Mouse (Mus musculus) CD4-positive, CD25-positive, alpha-beta regulatory T cell, adult 2 months (primary cell): ENCODE data around the gene Ptcd1.
"Not testable (repeated sequence)": the region's sequence is repeated elsewhere in the genome, so short reads cannot be mapped to it uniquely, and the experiment has no call there.

Experiments
- DNase-seq: peaks from one replicate; pipeline ENCODE4 v3.0.0-alpha.2; 2012; ENCODE audit warnings: low read depth, low spot score

Gene Ptcd1

DNA sequence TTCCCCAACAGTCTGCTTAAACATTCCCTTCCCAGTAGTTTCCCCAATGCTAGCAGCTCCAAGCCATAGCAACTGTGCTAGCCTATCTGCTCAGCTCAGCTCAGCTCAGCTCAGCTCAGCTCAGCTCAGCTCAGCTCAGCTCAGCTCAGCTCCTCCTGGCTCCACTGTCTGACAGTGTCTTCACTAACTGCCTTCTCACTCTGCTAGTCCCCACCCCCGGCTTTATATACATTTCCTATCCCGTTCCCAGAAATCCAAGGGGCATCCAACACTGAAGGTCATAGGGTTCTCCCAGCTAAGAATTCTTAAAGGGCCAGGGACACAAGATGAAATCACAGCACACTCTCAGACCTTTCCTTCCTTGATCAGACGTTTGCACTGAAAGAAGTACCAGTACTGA is 2.2 kb downstream of the Ptcd1 start:
- no peak for DNase-seq

DNA sequence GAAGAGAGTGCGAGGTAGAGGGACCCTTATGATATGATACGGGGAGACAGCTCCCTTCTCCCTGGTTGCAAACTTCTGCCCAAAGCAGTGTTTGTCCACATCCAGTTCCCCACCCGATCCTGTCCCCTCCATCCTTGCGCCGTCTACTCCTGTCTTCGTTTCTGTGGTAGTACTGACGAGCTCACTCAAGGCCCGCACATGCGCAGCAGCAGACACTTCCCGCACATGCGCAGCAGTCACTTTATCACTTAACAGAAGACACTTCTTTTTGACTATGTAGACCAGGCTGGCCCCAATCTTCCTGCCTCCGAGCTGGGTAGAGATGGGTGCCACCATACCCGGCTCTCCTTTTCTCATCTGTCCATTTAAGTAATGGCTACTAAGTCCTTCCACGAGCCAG is 5.5 kb downstream of the Ptcd1 start:
- DNase-seq: no peak

- no peak for DNase-seq
Measured at GRCm38 (mm10) chr5:145152690-145153089, 14.2 kb downstream of the Ptcd1 start.

- no peak for DNase-seq
Measured at GRCm38 (mm10) chr5:145149294-145149693, 17.6 kb downstream of the Ptcd1 start.

- no peak for DNase-seq
Measured at GRCm38 (mm10) chr5:145147748-145148147, 19.2 kb downstream of the Ptcd1 start.

- DNase-seq: no peak
Measured at GRCm38 (mm10) chr5:145140611-145141010, 26.3 kb downstream of the Ptcd1 start.

DNA sequence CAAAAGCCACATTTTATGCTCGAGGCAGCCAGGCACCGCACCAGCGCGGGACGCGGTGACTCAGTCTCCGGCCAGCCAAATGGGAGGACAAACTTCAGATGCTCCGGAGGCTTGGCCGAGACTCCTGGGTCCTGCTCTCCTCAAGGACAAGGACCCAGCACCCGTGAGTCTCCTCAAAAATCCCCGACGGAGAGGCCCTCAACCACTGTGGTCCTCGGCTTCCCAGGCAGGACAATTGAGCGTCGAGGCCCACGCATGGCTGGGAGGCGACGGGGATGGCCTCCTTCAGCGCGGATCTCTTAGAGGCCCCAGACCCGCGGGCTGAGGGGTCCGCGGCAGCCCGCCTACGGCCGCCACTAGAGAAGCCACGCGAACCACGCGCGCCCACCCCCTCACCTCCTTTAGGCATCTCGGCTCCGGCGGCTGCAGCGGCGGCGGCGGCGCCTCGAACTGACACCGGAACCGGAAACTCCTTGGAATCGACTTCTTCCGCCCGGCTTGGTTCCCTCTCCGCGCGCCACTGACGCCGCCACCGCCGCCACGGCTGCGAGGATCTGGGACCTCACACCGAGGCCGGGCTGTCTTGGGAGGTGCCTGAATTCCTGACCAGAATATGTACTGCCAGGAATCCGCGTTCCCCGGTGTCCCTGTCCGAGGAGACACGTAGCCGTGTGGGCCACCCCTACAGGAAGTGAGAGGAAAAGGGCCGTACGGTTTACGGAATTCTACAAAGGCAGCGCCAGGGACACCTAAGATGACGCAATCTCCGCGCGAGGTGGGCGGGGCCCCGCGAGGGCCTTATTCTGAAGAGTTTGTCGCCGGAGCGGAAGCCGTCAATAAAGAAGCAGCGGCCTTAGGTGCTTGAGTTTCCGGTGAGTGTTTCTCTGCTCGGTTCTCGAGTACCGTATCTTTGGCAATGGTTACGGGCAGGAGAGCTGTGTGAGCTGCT is 27.1 kb downstream of the Ptcd1 start, which contains the start of the genes Pdap1 and Bud31:
TSS of gene Pdap1 (minus strand) at position 668 of the 949 bp plus-strand sequence.
TSS of gene Bud31 (plus strand) at position 792 of the 949 bp plus-strand sequence.
- peak; percentile 97 for DNase-seq

DNA sequence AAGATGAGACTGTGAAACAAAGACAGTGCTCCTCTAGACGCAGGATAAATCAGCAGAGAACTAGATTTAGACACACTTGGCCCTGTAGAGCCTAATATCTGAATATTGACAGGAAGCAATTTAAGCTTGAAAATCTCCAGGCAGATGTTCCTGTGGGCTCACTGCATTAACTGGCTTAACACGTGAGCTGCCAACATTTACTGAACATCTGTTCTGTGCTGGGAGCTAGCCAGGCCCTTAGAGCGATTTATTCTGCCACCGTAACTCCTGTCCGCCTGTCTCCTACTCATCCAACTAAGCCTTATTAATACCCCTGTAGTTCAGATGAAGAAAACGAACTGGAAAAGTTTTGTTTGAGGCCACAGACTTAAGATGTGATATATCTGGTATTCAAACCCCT is 28.1 kb downstream of the Ptcd1 start:
- DNase-seq: no peak

DNA sequence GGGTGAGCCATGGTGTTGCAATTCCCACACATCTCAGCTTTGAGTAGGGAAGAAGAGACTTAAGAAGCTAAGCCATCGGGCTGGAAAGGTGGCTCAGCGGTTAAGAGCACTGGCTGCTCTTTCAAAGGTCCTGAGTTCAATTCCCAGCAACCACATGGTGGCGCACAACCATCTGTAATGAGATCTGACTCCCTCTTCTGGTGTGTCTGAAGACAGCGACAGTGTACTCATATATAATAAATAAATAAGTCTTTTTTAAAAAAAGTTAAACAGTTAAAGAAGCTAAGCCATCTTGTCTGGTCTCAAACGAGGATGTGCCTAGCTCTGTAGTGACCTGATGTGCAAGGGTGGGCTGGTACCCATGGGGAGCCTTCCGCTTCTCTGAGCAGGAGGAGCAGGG is 33.6 kb downstream of the Ptcd1 start:
- DNase-seq: not testable (repeated sequence)

GRCm38 (mm10) chr5:145130995-145131394 is 35.9 kb downstream of the Ptcd1 start:
- DNase-seq: no peak

- no peak for DNase-seq
Measured at GRCm38 (mm10) chr5:145130191-145130590, 36.7 kb downstream of the Ptcd1 start.

DNA sequence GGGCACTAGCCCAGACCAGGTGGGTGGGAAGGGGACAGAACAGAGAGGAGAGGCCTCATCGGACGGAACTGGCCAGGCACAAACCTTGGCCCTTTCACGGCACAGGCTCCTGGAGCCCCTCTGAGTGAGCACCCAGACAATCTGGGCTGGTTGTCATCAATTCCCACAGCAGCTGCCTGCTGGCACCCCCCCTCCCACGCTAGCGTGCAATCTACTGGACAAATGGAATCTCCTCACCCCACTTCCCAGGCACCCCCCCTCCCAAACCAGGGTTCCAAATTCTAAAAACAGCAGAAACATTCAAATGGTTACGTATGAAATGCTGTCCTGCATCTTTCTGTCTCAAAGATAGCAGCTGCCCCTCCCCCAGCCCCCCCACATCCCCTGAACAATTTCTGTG is 37.1 kb downstream of the Ptcd1 start:
- not testable (repeated sequence) for DNase-seq

DNA sequence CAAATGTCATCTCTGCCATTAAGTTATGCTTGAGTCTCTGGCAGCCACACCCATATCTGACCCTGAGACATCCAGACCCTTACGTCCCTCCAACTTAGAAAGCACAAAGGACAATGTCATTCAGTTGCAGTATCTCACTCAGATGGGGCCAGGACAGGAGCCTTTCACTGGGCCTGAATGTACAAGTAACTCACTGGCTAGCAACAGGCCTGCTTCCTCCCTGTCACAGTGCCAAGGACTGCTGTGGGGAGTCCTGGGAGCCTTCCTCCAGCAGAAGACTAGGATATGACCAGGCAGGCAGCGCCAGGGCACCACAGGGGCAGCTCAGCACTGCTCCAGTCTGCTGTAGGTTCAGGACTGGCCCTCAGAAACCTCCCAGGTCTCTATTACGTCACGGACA is 37.8 kb downstream of the Ptcd1 start:
- DNase-seq: no peak

DNA sequence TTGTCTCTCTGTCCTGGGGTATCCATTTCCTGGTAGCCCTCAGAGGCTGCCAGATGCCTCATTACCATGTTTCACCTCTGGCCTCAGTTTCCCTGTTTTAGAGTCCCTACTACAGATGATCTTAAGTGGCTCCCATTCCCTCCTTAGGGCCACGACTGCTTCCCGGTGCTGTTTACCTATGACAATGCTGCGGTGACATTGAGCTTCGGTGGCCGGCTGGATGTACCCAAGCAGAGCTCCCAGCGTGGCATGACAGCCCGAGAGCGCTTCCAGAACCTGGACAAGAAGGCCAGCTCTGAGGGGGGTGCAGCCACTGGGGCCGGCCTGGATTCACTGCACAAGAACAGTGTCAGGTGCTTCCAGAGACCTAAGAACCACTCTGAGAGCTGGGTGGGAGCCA is 40.3 kb downstream of the Ptcd1 start:
- no peak for DNase-seq

DNA sequence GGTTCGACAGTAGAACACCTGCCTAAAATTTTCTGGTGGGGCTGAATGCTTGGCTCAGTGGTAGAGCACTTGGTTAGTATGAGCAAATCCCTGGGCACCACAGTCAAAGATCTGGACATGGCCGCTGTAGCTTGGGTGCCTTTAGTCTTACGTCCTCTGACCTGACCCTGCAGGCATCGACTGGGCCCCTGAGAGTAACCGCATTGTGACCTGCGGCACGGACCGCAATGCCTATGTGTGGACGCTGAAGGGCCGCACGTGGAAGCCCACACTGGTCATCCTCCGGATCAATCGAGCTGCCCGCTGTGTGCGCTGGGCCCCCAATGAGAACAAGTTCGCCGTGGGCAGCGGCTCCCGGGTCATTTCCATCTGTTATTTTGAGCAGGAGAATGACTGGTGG is 43.5 kb downstream of the Ptcd1 start:
- DNase-seq: no peak

- no peak for DNase-seq
Measured at GRCm38 (mm10) chr5:145120921-145121320, 46.0 kb downstream of the Ptcd1 start.

DNA sequence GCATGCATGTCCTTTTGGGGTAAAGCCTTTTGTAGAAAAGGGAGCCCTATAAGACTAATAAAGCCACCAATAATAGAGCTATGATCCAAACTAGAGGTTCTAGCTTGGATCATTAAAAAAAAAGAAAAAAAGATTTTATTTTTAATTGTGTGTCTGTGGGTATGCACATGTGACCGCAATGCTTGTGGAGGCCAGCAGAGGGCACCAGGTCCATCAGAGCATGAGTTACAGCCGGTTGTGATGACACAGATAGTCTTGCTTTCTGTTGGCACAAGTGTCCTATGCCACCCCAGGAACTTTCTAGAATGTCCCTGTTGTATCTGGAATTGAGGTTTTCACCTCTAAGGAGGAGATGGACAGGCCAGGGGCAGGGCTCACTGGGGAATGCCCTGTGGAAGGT is 47.5 kb downstream of the Ptcd1 start:
- DNase-seq: peak; percentile 73

DNA sequence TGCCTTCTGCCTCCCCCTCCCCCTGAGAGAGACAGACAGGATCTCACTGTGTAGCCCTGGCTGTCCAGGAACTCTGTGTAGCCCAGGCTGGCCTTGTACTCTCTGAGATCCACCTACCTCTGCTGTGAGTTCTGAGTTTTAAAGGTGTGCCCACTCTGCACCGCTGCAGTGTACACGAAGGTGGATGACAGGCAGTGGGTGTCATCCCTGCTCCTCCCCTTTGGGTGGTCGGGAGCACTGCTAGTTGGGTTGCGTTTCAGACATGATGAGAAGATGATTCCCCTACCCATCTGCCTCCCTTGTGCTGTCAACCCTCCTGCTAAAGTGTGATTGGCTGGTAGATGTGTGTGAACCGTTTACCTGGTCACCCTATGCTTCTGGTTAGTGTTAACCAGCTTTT is 48.4 kb downstream of the Ptcd1 start:
- no peak for DNase-seq

DNA sequence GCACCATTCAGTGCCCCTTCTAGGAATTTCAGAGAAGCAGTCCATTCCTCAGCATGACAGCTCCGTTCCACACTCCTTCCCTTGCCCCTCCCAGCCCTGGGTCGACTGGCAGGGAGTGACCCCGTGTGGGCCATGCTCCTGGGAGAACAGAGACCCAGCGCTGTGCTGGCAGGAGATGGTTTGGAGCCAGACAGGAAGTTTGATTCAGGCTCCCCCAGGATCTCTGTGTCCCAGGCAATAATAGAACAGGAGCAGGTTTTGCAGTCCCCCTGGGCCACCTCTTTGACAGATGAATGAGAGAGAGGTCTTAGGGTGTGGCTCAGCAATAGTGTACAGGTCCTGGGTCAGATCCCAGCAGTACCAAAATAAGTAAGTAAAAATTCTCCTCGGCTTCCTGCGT is 48.9 kb downstream of the Ptcd1 start:
- no peak for DNase-seq

- DNase-seq: peak; percentile 75
Measured at GRCm38 (mm10) chr5:145116916-145117315, 50.0 kb downstream of the Ptcd1 start.

DNA sequence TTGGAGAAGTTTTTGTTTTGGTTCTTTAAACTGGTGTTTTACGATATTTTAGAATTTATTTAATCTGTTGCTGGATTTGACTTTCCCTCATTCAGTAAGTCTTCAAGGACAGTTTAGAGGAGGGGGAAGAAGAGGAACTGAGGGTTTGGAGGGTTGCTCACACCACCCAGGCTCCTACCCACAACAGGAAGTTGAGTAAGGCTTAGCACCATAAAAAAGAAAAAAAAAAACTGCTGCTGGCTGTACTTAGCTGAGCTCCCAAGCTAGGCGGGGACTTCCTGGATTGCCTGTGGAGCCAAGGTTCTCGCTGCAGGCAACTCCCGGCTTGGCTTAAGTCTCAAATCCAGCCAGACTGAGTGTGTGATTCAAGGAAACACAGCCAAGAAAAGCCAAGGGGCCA is 50.6 kb downstream of the Ptcd1 start:
- DNase-seq: peak; percentile 74

GRCm38 (mm10) chr5:145115736-145116135 is 51.2 kb downstream of the Ptcd1 start:
- peak; percentile 20 for DNase-seq
